In genomic region chr14:120381378-120382134, GRCm38 (mm10) we compare ENCODE assay signal across 19 mouse cellular contexts.
DNase-seq lines count a peak whose midpoint lies in the region; ATAC-seq lines count a peak whose summit lies in the region.
"Had no signal": no experiment of that assay in that cellular context is flagged by ENCODE, and none has a peak within 500 bp of the region (broad histone marks: within the 10 kb centered on the region; RNA-seq: fewer than 3 reads in every experiment).

No protein-coding gene starts in this region.

- no peak for DNase-seq in heart, postnatal 14 days
- no peak for DNase-seq in kidney, postnatal 14 days
- no peak for DNase-seq in cerebellum, postnatal 25 days
- DNase-seq: adrenal gland, adult 2 months; cerebellum, adult 11 months; cerebellum, postnatal 36 days; layer of hippocampus, postnatal 36 days; thymus, adult 18-20 months had no signal

- peak overlapping the region; percentile 11 to 38; a peak in 1 of 4 replicates for H3K27ac ChIP-seq in heart, embryonic 14.5 days (replicated peaks in 1 of 2; ENCODE audit: control insufficient read depth in 1 of 2, insufficient read depth in 1 of 2, low read depth in 2 of 2, low read length in 2 of 2)
- 0 out of 2 replicates have a peak overlapping the region, but pooled peaks have one; percentile 12 for H3K27ac ChIP-seq in kidney, embryonic 16.5 days (ENCODE audit: low read length)
- H3K27ac ChIP-seq in midbrain, embryonic 12.5 days (replicated peaks) = no peak overlapping the region
- H3K27ac ChIP-seq in midbrain, embryonic 15.5 days = no peak overlapping the region
- H3K27ac ChIP-seq: embryonic facial prominence, embryonic 12.5 days; forebrain, embryonic 13.5 days; liver, embryonic 15.5 days; macrophage; neural tube, embryonic 15.5 days had no signal

- peaks cover 8 to 30% of the 10 kb centered on the region in 2 experiments for H3K4me1 ChIP-seq in heart, embryonic 14.5 days (ENCODE audit: control insufficient read depth in 2 of 2, insufficient read depth in 2 of 2, low read length in 2 of 2)
- H3K4me1 ChIP-seq in kidney, embryonic 16.5 days (ENCODE audit: insufficient read depth, low read length) = peaks cover 36% of the 10 kb centered on the region
- peaks cover 3% of the 10 kb centered on the region; the same call in 1 of the 2 replicates for H3K4me1 ChIP-seq in midbrain, embryonic 12.5 days
- no peaks in the 10 kb centered on the region for H3K4me1 ChIP-seq in midbrain, embryonic 15.5 days
- H3K4me1 ChIP-seq: forebrain, embryonic 13.5 days had no signal

- peaks cover 39% of the 10 kb centered on the region for H3K36me3 ChIP-seq in heart, embryonic 14.5 days (ENCODE audit: control insufficient read depth, insufficient read depth, low read length)
- H3K36me3 ChIP-seq in kidney, embryonic 16.5 days (ENCODE audit: insufficient read depth, low read length) = peaks cover 12% of the 10 kb centered on the region; the same call in 1 of the 2 replicates
- H3K36me3 ChIP-seq in midbrain, embryonic 12.5 days = no peaks in the 10 kb centered on the region
- no peaks in the 10 kb centered on the region for H3K36me3 ChIP-seq in midbrain, embryonic 15.5 days (replicated peaks)
- H3K36me3 ChIP-seq: neural tube, embryonic 15.5 days had no signal

- H3K9me3 ChIP-seq in heart, embryonic 14.5 days (ENCODE audit: control insufficient read depth, low read length) = no peaks in the 10 kb centered on the region
- H3K9me3 ChIP-seq in kidney, embryonic 16.5 days (ENCODE audit: low read length) = no peaks in the 10 kb centered on the region
- H3K9me3 ChIP-seq in midbrain, embryonic 12.5 days = no peaks in the 10 kb centered on the region
- no peaks in the 10 kb centered on the region for H3K9me3 ChIP-seq in midbrain, embryonic 15.5 days
- H3K9me3 ChIP-seq: embryonic facial prominence, embryonic 12.5 days; forebrain, embryonic 13.5 days; G1E; liver, embryonic 15.5 days; neural tube, embryonic 15.5 days had no signal

- no peak overlapping the region for H3K9ac ChIP-seq in heart, embryonic 14.5 days (ENCODE audit: low read length)
- no peak overlapping the region for H3K9ac ChIP-seq in kidney, embryonic 16.5 days (replicated peaks; ENCODE audit: low read length)
- H3K9ac ChIP-seq in midbrain, embryonic 12.5 days (replicated peaks) = no peak overlapping the region
- H3K9ac ChIP-seq in midbrain, embryonic 15.5 days = no peak overlapping the region
- H3K9ac ChIP-seq: embryonic facial prominence, embryonic 12.5 days; forebrain, embryonic 13.5 days; liver, embryonic 15.5 days; neural tube, embryonic 15.5 days had no signal

- H3K27me3 ChIP-seq in heart, embryonic 14.5 days (ENCODE audit: control insufficient read depth, insufficient read depth, low read length) = no peaks in the 10 kb centered on the region
- H3K27me3 ChIP-seq in kidney, embryonic 16.5 days (ENCODE audit: insufficient read depth, low read length) = no peaks in the 10 kb centered on the region
- no peaks in the 10 kb centered on the region for H3K27me3 ChIP-seq in midbrain, embryonic 12.5 days
- no peaks in the 10 kb centered on the region for H3K27me3 ChIP-seq in midbrain, embryonic 15.5 days (replicated peaks)
- H3K27me3 ChIP-seq: embryonic facial prominence, embryonic 12.5 days; forebrain, embryonic 13.5 days; liver, embryonic 15.5 days; neural tube, embryonic 15.5 days had no signal

- H3K4me2 ChIP-seq in heart, embryonic 14.5 days (ENCODE audit: low read length) = no peak overlapping the region
- H3K4me2 ChIP-seq in kidney, embryonic 16.5 days (replicated peaks; ENCODE audit: low read depth, low read length) = no peak overlapping the region
- no peak overlapping the region for H3K4me2 ChIP-seq in midbrain, embryonic 12.5 days (replicated peaks)
- H3K4me2 ChIP-seq in midbrain, embryonic 15.5 days = no peak overlapping the region
- H3K4me2 ChIP-seq: embryonic facial prominence, embryonic 12.5 days; forebrain, embryonic 13.5 days; liver, embryonic 15.5 days; neural tube, embryonic 15.5 days had no signal

- intact Hi-C loops in heart, postnatal 14 days (cut with DNase I) = no loop called here

- 68% methylated on average over 26 of the region's 26 CpGs for WGBS in heart, embryonic 14.5 days
- 71% methylated on average over 26 of the region's 26 CpGs for WGBS in kidney, embryonic 16.5 days
- 71% methylated on average over 26 of the region's 26 CpGs for WGBS in midbrain, embryonic 12.5 days
- WGBS in midbrain, embryonic 15.5 days = 52% methylated on average over 26 of the region's 26 CpGs

- H3K4me3 ChIP-seq in heart, embryonic 14.5 days (ENCODE audit: control insufficient read depth in 1 of 2, insufficient read depth in 1 of 2, low read depth in 1 of 2, low read length in 2 of 2) = no peak overlapping the region
- H3K4me3 ChIP-seq in kidney, embryonic 16.5 days (ENCODE audit: low read length) = no peak overlapping the region
- H3K4me3 ChIP-seq in midbrain, embryonic 12.5 days = no peak overlapping the region
- H3K4me3 ChIP-seq in midbrain, embryonic 15.5 days = no peak overlapping the region
- H3K4me3 ChIP-seq: embryonic facial prominence, embryonic 12.5 days; forebrain, embryonic 13.5 days; liver, embryonic 15.5 days; neural tube, embryonic 15.5 days had no signal

- no peak for ATAC-seq in heart, embryonic 14.5 days (ENCODE audit: insufficient number of reproducible peaks, insufficient read depth, low FRiP score, low read depth)
- ATAC-seq in kidney, embryonic 16.5 days (ENCODE audit: low FRiP score, low TSS enrichment) = peak; percentile 75
- peak; percentile 74; the same call in 1 of the 2 replicates for ATAC-seq in midbrain, embryonic 12.5 days (ENCODE audit: low FRiP score, low read depth)
- ATAC-seq in midbrain, embryonic 15.5 days (replicated peaks) = no peak
- ATAC-seq: forebrain, embryonic 13.5 days; hindbrain, embryonic 16.5 days had no signal

Comparison
In these comparisons a context has a peak if more than half of its experiments do, and no peak if none do; other contexts are left out.
1. ATAC-seq: peak in kidney, embryonic 16.5 days (single experiment) and midbrain, embryonic 12.5 days (single experiment); none in heart, embryonic 14.5 days (single experiment) and midbrain, embryonic 15.5 days (single experiment).
2. H3K27ac ChIP-seq: peak in heart, embryonic 14.5 days (2 of 2) and kidney, embryonic 16.5 days (single experiment); none in midbrain, embryonic 12.5 days (single experiment) and midbrain, embryonic 15.5 days (single experiment).